Mouse (Mus musculus): ENCODE data around the gene Gtf2ird1.
"Not testable (repeated sequence)": the region's sequence is repeated elsewhere in the genome, so short reads cannot be mapped to it uniquely, and the experiment has no call there.

Gene Gtf2ird1

DNA sequence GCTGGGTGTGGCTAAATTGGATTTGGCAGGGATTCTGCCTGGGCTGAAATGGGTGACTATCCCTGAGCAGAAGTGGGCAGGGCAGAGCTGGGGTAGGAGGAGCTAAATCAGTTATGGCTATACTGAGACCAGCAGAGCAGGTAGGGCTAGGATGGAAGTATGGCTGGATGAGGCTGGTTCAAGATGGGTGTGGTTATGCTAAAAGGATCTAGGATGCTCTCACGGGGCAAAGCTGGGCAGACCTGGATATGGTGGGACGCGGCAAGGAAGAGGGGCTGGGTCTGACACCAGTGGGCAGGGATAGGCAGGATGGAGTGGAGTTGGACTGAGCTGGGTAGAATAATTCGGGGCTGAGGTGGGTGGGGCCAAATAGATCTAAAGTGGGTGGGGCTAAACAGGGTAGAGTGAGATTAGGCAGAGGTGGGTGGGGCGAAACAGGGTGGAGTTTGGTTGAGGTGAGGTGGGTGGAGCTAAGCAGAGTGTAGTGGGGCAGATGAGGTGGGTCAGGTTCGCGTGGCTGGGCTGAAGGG lies 46.1 kb downstream of the Gtf2ird1 start:
- peak; percentile 89 for DNase-seq (ENCODE audit: low read depth, low spot score)

DNA sequence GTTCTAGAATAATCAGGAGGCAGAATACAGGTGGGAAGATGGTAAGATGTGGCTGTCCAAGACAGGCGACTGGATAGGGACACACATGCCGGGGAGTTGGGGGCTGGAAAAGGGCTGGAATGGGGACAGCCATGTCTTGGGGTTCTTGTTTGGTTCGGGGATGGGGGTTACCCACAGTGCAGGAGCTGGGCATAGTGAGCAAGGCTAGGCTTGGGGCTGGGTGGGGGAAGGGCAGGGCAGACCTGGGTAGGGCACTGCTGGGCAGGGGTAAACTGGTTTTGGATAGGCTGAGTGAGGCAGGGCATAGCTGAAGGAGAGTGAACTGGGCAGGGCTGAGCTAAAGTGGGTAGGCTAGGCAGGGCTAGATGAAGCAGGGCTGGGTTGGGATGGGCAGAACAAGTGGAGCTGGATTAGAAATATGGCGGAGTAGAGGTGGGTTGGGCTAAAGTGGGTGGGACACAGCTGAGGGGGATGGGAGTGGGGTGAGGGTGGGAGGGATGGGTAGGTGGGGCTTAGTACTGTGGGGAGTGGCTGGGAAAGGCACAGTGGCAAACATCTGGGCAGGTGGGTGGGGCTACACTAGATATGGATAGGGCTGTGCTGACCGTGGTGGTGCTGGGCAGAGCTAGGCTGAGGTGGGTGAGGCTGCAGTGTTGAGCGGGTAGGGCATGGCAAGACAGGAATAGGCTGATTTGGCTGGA lies 46.8 kb downstream of the Gtf2ird1 start:
- peak; percentile 80 for DNase-seq (ENCODE audit: low read depth, low spot score)

DNA sequence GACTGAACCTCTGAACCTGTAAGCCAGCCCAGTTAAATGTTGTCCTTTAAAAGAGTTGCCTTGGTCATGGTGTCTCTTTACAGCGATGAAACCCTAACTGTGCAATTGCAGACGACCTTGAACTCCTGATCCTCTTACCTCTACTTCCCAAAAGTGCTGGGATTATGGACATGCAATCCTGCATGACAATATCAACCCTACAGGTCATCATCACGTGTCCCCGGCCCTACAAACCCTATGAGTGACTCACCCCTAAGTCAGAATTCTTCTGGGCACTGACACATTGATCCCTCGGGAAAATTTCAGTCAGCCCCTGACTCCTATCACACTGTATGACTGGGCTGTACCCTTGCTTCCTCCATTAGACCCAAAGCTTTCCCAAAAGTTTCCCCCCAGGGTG lies 48.4 kb downstream of the Gtf2ird1 start:
- DNase-seq (ENCODE audit: low read depth, low spot score) = no peak

DNA sequence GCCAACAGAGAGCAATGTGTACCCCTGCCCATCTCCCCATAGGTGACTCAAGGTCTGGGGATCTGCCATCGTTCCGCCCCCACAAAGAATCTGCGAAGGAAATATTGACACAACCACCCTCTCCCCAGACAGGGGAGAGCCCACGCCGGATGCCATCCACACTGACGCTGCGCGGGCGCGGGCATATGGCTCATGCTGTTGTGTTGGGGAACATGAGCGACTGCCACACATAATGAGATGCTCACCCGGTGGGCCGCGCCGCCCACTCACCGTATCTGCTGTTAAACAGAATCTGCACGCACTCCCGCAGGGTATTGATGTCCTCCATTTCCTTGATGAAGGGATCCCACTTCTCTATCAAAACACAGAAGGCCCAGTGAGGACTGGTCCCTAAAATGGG lies 54.7 kb downstream of the Gtf2ird1 start:
- no peak for DNase-seq (ENCODE audit: low read depth, low spot score)

DNA sequence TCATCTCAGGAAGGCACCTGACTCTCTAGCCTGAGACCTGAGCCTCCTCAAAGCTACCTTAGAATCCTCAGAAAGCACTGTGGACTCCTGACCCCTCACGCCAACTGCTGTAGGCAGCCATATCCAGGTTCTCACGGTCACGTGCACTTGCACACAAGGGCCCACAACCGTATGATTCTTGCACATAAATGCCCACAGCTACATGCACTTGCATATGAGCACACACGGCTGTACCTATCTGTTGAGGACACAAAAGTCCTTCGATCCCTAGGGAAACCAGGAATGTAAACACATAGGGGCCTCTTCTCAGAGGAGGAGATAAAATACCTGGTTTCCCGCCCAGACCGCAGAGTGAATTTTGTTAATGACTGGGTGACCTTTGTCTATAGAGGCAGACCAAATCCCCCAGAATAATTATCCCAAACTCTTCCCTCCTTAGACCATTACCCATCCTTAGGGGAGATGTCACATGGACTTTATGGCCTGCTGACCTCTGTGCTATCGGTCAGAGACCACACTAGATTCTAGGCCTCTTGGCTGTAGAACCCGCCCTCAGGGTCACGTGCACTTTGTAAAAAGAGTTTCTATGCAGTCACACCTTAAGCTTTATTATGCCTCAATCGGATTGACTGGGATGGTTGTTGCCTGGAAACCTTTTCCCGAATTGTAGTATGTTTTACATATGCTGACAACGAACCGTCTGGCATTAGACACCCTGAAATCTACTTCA lies 58.9 kb downstream of the Gtf2ird1 start:
- no peak for DNase-seq (ENCODE audit: low read depth, low spot score)

DNA sequence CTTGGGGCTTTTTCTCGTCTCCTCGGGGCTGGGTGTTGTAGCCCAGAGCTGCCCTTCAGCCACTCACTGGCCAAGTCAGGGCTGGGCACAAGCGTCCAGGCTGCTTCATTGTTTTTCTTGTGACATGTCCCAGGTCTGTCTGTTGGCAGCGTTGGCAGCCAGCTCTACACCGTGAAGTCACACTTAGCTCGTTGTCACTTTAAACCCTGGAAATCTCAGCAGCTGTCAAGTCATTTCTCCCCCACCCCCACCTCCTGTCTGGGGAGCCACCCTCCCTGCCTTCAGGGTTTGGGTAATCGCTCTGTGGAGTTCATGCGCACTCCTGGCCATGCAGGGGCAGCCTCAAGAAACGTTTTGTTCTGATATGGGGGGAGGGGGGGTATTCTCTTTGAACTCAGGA lies 60.0 kb downstream of the Gtf2ird1 start:
- DNase-seq (ENCODE audit: low read depth, low spot score) = no peak

DNA sequence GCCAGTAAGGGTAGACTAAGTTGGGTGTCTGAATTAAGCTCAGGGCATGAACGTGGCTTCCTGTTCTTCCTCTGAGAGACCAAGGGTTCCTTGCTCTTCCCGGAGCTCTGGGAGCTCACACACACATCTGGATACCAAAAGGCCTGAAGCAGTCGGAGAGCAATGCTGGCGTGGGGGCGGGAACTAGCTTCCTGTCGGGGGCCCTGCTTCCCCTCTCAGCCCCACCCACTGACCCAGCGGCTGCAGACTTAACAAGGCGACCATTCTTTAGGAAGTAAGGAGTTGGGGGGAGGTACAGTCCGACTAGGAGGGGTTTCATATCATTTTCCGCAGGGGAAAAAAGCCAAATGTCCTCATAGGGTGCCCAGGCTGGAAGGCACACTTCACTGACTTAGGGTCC lies 61.9 kb downstream of the Gtf2ird1 start:
- DNase-seq (ENCODE audit: low read depth, low spot score) = peak; percentile 76

DNA sequence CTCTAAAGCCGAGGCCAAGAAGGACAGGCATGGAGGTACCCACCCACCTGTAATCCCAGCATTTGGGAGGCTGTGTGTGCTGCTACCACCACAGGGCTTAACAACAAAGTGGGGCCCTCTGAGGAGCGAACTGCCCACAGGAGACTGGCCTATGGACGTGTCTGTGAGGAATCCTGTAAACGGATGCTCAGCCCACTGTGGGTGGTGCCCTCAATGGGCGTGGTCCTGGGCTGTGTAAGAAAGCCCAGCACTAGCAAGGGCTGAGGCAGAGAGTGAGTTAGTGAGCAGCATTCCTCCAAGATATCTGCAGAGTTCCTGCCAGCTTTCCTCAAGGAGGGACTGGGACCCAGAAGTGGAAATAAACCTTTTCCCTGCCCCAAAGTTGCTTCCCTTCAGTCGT lies 62.9 kb downstream of the Gtf2ird1 start:
- DNase-seq (ENCODE audit: low read depth, low spot score) = peak; percentile 44

DNA sequence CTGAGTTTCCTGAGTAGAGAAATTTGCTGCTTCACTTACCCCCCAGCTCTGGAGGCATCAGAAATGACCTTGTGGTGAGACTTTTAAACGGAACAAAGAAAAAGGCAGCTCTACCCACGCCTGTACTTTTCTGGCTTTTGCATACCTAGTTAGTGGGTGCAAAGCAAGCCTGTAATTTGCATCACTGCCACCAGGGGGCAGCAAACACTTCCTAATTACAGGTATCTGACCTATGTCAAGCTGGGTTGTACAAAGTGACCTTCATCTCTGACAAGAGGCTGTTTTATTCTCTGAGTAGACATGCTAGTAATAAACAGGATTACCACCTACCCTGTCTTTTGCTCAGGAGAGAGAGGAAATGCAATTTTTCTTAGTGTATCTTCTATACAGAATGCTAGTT lies 71.4 kb downstream of the Gtf2ird1 start:
- DNase-seq (ENCODE audit: low read depth, low spot score) = peak; percentile 88

DNA sequence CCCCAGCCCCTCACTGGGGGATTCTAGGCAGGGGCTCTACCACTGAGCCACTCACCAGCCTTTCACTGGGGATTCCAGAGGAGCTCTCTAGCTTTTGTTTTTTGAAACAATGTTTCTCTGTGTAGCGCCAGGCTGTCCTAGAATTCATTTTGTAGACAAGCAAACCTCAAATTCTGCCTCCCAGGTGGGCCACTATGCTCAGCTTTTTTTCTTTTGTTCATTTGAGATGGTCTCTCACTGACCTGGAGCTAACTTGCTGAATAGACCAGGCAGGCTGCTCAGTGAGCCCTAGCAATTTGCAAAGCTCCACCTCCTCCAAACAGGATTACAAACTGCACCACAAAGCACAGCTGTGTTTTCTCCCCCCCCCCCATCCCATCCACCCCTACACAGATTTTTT lies 81.3 kb downstream of the Gtf2ird1 start:
- DNase-seq (ENCODE audit: low read depth, low spot score) = no peak

DNA sequence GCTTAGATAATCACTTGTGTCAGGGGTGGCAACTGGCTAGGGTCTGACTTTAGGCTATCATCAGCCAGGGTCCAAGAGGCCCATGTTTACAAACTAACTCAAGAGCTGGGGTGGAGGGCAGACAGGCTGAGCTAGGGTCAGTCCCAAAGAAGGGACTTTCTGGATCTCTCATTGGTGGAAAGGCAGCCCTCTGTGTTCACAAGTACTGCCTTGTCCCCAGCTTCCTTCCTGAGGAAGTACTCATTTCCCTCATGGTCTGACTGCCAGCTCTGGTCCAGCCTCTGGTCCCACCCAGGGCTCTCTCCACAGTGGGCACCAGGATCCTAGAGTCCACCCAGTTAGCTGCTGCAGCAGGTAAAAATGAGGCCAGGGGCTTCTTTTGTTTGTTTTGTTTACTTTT lies 82.0 kb downstream of the Gtf2ird1 start:
- no peak for DNase-seq (ENCODE audit: low read depth, low spot score)

DNA sequence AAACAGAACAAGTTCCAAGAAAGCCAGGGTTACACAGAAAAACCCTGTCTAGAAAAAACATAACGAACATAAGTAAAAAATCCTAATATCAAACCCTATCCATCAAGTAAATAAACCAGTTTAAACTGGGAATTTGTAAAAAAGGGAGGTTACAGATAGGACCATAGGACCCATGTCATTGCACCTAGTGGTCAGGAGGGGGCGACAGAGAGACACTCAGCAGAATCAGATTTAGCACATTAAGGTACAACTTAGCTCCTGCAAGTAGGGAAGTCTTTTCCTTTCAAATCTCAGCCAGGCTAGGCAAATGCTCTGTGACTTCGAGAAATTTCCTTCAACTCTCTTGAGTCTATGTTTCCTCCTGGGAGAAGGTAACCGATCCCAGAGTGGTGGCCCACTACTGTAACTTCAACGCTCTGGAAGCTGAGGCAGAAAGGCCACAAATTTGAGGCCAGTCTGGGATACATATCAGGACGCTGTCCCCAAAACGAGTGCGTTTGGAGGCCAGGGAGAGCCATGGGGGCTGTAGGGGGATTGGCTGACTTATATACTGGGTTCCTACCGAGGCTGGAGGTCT lies 82.5 kb downstream of the Gtf2ird1 start:
- DNase-seq (ENCODE audit: low read depth, low spot score) = peak; percentile 74

DNA sequence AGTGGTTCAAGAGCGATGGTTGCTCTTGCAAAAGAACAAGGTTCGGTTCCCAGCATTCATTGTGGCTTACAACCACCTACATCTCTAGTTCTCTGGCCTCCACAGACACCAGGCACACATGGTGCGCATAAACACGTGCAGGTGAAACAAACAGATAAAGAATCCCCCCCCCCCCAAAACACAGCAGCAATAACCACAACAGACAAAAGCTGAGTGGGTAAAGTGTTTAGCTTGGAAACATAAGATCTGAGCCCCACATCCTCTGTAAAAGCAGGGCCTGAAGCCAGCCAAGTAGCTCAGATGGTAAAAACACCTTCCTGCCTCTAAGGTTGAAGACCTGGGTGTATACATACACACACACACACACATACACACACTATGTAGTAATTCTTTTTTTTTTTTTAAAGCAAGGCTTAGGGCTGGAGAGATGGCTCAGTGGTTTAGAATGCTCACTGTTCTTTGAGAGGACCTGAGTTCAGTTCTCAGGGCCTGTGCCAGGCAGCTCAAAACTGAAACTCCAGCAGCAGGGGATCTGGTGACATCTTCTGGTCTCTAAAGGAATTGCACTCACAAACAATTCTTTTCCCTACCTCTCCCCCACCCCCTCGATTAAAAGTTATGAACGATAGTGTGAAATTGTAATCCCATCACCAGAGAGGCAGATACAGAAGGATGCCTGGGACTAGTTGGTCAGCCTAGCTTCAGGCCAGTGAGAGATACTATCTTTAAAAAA lies 83.4 kb downstream of the Gtf2ird1 start:
- peak; percentile 57 for DNase-seq (ENCODE audit: low read depth, low spot score)

DNA sequence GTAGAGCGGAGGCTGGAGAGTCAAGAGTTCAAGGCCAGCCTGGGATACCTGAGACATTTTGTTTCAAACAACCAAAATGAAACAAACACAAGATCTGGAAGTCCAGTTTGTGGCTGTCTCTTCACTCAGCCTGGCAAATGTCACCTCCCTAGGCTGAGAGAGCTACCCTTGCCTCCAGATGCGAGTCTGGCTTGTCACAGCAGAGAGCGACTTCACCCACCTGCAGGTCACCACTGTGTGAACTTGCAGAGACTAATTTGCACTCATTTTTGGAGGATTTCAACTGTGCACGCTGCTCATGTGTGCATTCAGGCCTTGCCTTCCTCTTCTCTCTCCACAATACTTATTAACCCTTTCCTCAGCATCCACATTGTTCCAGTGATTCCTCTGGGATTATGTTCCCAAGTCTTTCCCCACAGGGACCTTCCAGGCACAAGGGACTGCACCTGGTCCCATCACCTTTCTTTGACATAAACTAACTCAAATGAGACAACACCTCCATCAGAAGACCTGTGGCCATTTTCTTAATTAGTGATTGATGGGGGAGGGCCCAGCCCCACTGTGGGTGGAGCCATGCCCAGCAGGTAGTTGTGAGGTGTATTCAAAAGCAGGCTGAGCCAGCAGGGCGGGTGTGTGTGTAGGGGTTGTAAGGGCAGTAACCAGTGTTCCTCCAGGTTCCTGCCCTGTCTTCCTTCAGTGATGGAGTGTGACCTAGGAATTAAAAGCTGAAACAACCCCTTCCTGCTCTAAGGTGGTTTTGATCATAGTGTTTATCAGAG lies 84.8 kb downstream of the Gtf2ird1 start:
- no peak for DNase-seq (ENCODE audit: low read depth, low spot score)

DNA sequence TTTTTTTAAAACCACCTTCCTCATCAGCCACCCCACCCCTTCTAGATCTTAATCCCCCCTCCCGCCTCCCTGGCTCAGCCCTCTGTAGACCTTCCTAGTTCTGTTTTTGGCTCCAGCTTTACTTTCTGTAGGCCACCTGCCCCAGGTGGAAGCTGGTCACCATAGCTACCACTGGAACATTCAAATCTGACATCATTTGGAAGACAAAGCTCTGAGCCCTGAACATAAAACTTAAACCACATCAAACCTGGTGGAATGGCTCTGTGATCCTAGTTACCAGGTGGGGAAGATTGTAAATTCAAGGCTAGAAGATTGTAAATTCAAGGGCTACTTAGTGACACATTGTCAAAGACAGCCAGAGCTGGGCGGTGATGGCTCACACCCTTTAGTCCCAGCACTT lies 85.7 kb downstream of the Gtf2ird1 start:
- peak; percentile 41 for DNase-seq (ENCODE audit: low read depth, low spot score)

DNA sequence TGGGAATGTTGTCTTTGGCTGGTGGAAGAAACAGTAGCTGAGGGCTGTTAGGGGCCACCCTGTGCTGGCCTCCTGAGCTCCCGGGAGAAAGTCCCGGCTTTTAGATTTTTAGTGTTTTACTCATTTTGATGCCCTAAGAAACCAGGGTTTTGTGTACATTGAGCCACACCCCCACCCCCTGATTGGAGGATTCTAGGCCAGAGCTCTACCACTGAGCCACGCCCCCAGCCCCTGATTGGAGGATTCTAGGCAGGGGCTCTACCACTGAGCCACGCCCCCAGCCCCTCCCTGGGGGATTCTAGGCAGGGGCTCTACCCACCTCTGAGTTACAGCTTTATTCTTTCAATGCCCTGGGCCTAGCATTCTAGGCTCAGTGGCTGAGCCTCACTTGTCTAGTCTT lies 97.4 kb downstream of the Gtf2ird1 start:
- DNase-seq (ENCODE audit: low read depth, low spot score) = peak; percentile 45

DNA sequence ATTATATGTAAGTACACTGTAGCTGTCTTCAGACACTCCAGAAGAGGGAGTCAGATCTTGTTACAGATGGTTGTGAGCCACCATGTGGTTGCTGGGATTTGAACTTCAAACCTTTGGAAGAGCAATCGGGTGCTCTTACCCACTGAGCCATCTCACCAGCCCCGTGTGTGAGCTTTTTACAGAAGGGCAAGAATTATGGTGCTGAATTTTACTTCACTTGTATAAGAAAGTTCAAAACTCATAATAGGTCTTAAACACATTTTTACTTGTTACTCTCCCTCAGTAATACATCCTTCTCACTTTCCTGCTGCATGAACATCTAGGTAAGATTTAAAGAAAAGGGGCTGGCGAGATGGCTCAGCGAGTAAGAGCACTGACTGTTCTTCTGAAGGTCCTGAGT lies 101.1 kb downstream of the Gtf2ird1 start:
- not testable (repeated sequence) for DNase-seq (ENCODE audit: low read depth, low spot score)

DNA sequence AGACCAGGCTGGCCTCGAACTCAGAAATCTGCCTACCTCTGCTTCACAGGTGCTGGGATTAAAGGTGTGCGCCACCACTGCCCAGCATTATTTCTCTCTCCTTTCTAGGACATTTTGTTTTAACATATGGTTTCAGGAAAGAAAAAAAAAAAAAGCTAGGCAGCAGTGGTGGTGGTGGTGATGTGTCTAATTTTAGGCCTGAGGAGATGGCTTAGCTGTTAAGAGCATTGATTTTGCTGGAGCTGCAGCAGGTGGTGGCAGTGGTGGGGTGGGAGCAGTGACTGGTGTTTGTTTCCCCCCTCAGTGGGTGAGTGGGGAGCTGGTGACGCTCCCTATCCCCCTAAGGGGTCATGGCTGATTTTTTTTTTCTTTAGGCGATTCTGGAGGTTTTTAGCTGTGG lies 103.4 kb downstream of the Gtf2ird1 start:
- no peak for DNase-seq (ENCODE audit: low read depth, low spot score)

DNA sequence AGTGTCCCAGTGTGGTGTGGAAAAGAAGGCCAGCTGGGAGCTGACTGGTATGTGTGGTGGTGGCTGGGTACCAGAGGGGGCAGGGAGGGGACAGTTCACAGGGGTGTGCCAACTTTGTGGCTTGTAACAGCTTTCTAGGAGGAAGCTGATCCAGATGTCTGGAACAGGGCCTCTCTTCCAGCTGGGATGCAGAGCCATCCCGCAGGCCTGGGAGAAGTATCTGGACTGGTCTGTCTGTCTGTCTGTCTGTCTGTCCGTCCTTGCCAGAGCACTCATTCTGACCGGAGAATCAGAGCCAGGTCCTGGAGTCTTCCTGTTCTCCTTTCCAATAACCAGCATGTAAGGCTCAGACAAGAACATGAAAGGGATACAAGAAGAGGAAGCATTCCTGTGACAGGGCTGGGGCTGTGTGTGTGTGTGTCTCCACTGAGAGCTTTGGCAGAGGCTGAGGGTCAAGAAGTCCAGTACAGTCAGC lies 104.0 kb downstream of the Gtf2ird1 start:
- DNase-seq (ENCODE audit: low read depth, low spot score) = no peak

DNA sequence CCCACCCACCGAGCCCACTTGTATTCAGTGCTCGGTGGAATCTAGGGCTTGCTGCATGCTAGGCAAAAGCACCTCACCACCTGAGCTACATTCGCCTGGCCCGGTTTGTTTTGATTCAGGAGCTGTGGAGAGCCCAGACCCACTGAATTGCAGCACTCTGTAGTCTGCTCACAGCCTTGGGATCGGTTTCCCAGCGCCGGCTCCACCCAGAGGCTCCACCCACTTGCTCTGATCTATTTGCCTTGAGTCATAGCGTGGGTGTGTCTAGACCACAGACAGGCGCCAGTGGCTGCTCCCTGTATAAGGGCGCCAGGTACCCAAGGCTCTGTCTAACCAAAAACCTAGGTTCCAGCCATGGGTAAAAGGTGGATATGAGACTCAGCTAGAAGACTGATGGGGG lies 105.9 kb downstream of the Gtf2ird1 start:
- peak; percentile 89 for DNase-seq (ENCODE audit: low read depth, low spot score)

DNA sequence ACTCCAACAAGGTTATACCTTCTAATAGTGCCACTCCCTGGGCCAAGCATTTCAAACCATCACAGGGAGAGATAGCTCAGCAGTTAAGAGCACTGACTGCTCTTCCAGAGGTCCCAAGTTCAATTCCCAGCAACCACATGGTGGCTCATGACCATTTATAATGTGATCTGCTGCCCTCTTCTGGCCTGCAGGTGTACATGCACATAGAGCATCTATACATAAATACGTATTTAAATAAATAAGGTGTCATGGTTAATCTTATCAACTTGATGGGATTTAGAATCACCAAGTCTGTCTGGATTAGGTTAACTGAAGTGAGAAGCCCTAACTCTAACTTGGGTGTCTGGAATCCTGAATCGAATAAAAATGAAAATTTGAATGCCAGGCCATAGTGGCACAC lies 109.5 kb downstream of the Gtf2ird1 start:
- peak; percentile 47 for DNase-seq (ENCODE audit: low read depth, low spot score)

All from ES-CJ7 (cell line).